Mouse (Mus musculus) forelimb bud, embryonic 11.5 days (tissue): Measurements from ENCODE around the gene Jmjd8.

Experiments used
- DNase-seq: peaks from one replicate; pipeline ENCODE4 v3.0.0-alpha.2; 2012; ENCODE audit warnings: low read depth, low spot score

The Jmjd8 gene

GRCm38 (mm10) chr17:25877741-25878610 is 49.3 kb downstream of the Jmjd8 start:
- DNase-seq: no peak

- no peak for DNase-seq
Measured at GRCm38 (mm10) chr17:25878611-25879180, 50.0 kb downstream of the Jmjd8 start.

GRCm38 (mm10) chr17:25879261-25879660 is 50.6 kb downstream of the Jmjd8 start:
- DNase-seq: no peak

- no peak for DNase-seq
Measured at GRCm38 (mm10) chr17:25879750-25880149, 51.1 kb downstream of the Jmjd8 start.

- DNase-seq: no peak
Measured at GRCm38 (mm10) chr17:25880196-25880910, 51.7 kb downstream of the Jmjd8 start, which contains the start of gene Wfikkn1. TSS of gene Wfikkn1 (minus strand) at chr17:25880858.

- DNase-seq: no peak
Measured at GRCm38 (mm10) chr17:25880913-25881641, 52.4 kb downstream of the Jmjd8 start.
